Mouse (Mus musculus): ENCODE measurements at regions not wholly inside any gene's neighbourhood (a gene's known extent, or its start where the extent isn't known, plus 50 kb on each side); places are given as distances from the start of the nearest gene placed in this dataset.

GRCm38 (mm10) chr7:134497870-134498269, 112.4 kb upstream of the D7Ertd443e start:
- TF ChIP-seq CTCF (IDR thresholded peaks at IDR 0.05; ENCODE audit: low read depth, low read length) (no peak), GATA1 (IDR thresholded peaks at IDR 0.05; ENCODE audit: borderline replicate concordance, low read length) (no peak), TAL1 (conservative IDR thresholded peaks at IDR 0.05; ENCODE audit: low read depth, low read length) (no peak), POLR2AphosphoS5 (IDR thresholded peaks at IDR 0.05; ENCODE audit: insufficient replicate concordance, low read depth, low read length) (no peak)

Measured in G1E (cell line).